Mouse (Mus musculus) lung, embryonic 15.5 days (tissue): Measurements from ENCODE around the gene Zfp648. TPM values are rescaled to one million over a fixed set of nuclear protein-coding genes. Genes with fewer than 3 reads are reported as not detected.

Experiments used
- ATAC-seq: fragments of 200-750 bp; cut with Nextera tagmentation; 2 replicates; pipeline ENCODE4 v1.8.0; 2017; ENCODE audit warnings: moderate number of reproducible peaks, borderline replicate concordance; ENCODE audit not compliant: low FRiP score, low TSS enrichment; ENCODE audit errors: extremely low read depth
- H3K27ac ChIP-seq: fragments of 300-500 bp; sonication (generic); 2 replicates; pipeline ENCODE4 v1.5.1; 2015; ENCODE audit warnings: moderate library complexity, mild to moderate bottlenecking, inconsistent platforms
- H3K27me3 ChIP-seq: fragments of 300-500 bp; sonication (generic); 2 replicates; pipeline ENCODE4 v1.6.1; 2015; ENCODE audit warnings: inconsistent platforms
- H3K36me3 ChIP-seq: fragments of 300-500 bp; sonication (generic); 2 replicates; pipeline ENCODE4 v1.6.1; 2015; ENCODE audit warnings: inconsistent platforms
- H3K4me1 ChIP-seq: fragments of 300-500 bp; sonication (generic); 2 replicates; pipeline ENCODE4 v1.6.1; 2015; ENCODE audit warnings: inconsistent platforms
- H3K4me2 ChIP-seq: fragments of 300-500 bp; sonication (generic); 2 replicates; pipeline ENCODE4 v1.6.1; 2015; ENCODE audit warnings: inconsistent platforms, mild to moderate bottlenecking, moderate library complexity
- H3K4me3 ChIP-seq: fragments of 300-500 bp; sonication (generic); 2 replicates; pipeline ENCODE4 v1.5.1; 2015; ENCODE audit warnings: mild to moderate bottlenecking, inconsistent platforms
- H3K9ac ChIP-seq: fragments of 300-500 bp; sonication (generic); 2 replicates; pipeline ENCODE4 v1.6.1; 2015; ENCODE audit warnings: inconsistent platforms
- H3K9me3 ChIP-seq: fragments of 300-500 bp; sonication (generic); 2 replicates; pipeline ENCODE4 v1.6.1; 2016; ENCODE audit warnings: inconsistent platforms
- WGBS: fragments of 180-500 bp; shearing (Covaris S2); methylation state at CpG from one replicate; pipeline ENCODE4 v1.1.7; 2015; 5-methylcytosine and 5-hydroxymethylcytosine counted together
- polyA plus RNA-seq: library from polyadenylated mRNA; unstranded; fragments of >200 nt; fragmentation: Nextera tagmentation; extraction: Ambion mirVana; gene quantifications from 2 replicates; pipeline ENCODE4 v1.2.1, GENCODE M21; 2015

The Zfp648 gene
- polyA plus RNA-seq, 1 experiment from 2014 or later: 0.17 TPM

DNA sequence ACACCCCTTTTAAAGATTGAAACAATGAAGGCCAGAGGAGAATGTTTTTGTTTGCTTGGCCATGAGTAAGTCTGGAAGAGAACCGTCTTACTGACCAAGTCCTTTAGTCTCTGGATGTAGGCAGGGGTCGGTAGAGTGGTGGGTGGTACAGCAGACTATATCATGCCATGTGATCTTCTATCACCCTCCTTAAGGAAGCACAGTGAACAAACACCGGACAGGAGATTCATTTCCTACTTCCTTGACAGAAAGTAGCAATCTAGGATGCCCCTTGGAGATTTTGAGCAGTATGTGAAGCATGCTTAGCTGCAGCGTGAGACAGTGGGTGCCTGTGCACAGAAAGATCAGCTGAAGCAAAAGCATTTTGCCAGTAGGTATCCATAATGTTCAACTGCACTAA is 31.6 kb downstream of the Zfp648 start:
- no peaks in the 10 kb centered on the region for H3K27me3 ChIP-seq
- no peak overlapping the region for H3K4me2 ChIP-seq
- 66% methylated on average over 4 of the region's 4 CpGs for WGBS
- ATAC-seq: no peak
- no peaks in the 10 kb centered on the region for H3K4me1 ChIP-seq
- no peak overlapping the region for H3K4me3 ChIP-seq
- H3K36me3 ChIP-seq: no peaks in the 10 kb centered on the region
- H3K27ac ChIP-seq: no peak overlapping the region
- no peak overlapping the region for H3K9ac ChIP-seq
- no peaks in the 10 kb centered on the region for H3K9me3 ChIP-seq

DNA sequence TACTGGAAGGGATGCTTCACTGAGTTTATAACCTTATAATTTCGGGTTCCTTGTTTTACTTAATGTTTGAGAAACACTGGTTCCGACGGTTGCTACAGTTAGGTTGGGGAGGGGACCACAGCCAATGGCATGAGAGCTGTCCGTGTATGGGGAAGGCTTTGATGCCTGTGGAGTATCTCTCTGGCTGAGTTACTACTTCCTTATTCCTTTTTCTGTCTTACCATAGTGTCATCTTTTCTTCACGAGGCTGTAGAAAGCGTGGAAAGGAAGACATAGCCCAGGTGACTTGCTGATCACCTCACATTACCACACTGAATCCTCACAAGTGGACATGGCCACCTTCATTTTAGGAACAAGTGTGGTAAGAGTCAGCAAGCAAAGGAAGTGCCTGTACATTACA is 32.0 kb downstream of the Zfp648 start:
- Histone ChIP-seq H3K27ac (no peak overlapping the region), H3K4me2 (no peak overlapping the region), H3K9ac (no peak overlapping the region), H3K4me1 (no peaks in the 10 kb centered on the region), H3K36me3 (no peaks in the 10 kb centered on the region), H3K4me3 (no peak overlapping the region), H3K27me3 (no peaks in the 10 kb centered on the region), H3K9me3 (no peaks in the 10 kb centered on the region)
- no peak for ATAC-seq
- 72% methylated on average over 6 of the region's 6 CpGs for WGBS

- WGBS: 66% methylated on average over 9 of the region's 9 CpGs
Observed at GRCm38 (mm10) chr1:154234814-154235213, 33.8 kb downstream of the Zfp648 start.

DNA sequence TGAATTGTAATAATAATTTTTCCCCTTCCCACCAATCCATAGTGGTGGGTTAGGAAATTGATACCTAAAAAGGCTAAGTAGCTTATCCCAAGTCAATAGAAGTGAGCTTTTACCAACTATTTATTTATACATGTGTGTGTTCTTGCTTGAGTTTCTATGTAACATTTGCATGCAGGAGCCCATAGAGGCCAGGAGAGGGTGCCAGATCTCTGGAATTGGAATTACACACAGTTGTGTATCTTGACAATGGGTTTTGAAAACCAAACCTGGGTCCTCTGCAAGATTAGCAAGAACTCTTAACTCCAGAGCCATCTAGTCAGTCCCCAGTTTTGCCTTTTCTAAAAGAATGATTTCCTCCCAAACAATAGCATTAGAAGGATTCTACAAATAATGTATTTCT is 37.9 kb downstream of the Zfp648 start:
- H3K9me3 ChIP-seq: no peaks in the 10 kb centered on the region
- no peak overlapping the region for H3K4me3 ChIP-seq
- H3K4me2 ChIP-seq: no peak overlapping the region
- H3K4me1 ChIP-seq: no peaks in the 10 kb centered on the region
- H3K36me3 ChIP-seq: no peaks in the 10 kb centered on the region
- H3K27me3 ChIP-seq: no peaks in the 10 kb centered on the region
- no peak overlapping the region for H3K9ac ChIP-seq
- H3K27ac ChIP-seq: no peak overlapping the region
- ATAC-seq: no peak

More at GRCm38 (mm10) chr1:154234814-154235213, 33.8 kb downstream of the Zfp648 start:
- Histone ChIP-seq H3K27me3 (no peaks in the 10 kb centered on the region), H3K4me1 (no peaks in the 10 kb centered on the region), H3K9ac (no peak overlapping the region), H3K36me3 (no peaks in the 10 kb centered on the region), H3K27ac (no peak overlapping the region), H3K9me3 (no peaks in the 10 kb centered on the region), H3K4me3 (no peak overlapping the region), H3K4me2 (no peak overlapping the region)
- no peak for ATAC-seq

DNA sequence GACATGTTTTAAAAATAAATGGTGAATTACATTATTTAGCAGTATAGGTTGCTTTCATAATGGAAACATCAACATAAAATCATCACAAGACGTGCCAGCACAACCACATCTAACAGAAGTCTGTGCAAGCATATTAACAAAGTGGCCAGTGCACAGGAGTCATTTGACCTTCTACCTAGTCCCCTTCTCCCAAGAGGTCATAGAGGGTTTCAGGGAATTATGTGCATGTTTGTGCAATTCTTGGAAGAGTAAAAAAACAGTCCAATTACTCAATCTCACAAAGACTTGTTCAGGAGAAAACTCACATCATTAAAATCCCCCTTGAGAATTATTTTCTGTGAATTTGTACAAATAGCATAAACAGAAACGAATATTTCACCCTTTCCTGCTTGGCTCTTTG is 50.2 kb downstream of the Zfp648 start:
- Histone ChIP-seq H3K4me3 (no peak overlapping the region), H3K9ac (no peak overlapping the region), H3K27ac (no peak overlapping the region), H3K9me3 (no peaks in the 10 kb centered on the region), H3K4me2 (no peak overlapping the region), H3K27me3 (no peaks in the 10 kb centered on the region), H3K36me3 (no peaks in the 10 kb centered on the region), H3K4me1 (no peaks in the 10 kb centered on the region)
- no peak for ATAC-seq
- WGBS: 69% methylated on average over 2 of the region's 2 CpGs

- Histone ChIP-seq H3K36me3 (no peaks in the 10 kb centered on the region), H3K4me2 (no peak overlapping the region), H3K9ac (no peak overlapping the region), H3K4me3 (no peak overlapping the region), H3K27ac (no peak overlapping the region), H3K27me3 (no peaks in the 10 kb centered on the region), H3K4me1 (no peaks in the 10 kb centered on the region), H3K9me3 (no peaks in the 10 kb centered on the region)
- ATAC-seq: no peak
- WGBS: 47% methylated on average over 5 of the region's 5 CpGs
Observed at GRCm38 (mm10) chr1:154252739-154253138, 51.8 kb downstream of the Zfp648 start.
